Mouse (Mus musculus) v-Abl transformed pro-B cells (cell line): ENCODE results near the gene St5.

ENCODE experiments used
- in situ Hi-C, 2 experiments: fragments of 400-800 bp; cut with MboI; formaldehyde crosslinking; loops; one replicate each; pipeline ENCODE4 v1.15.1; 2025; ENCODE audit not compliant: unreplicated experiment in 2 of 2

Gene St5

DNA sequence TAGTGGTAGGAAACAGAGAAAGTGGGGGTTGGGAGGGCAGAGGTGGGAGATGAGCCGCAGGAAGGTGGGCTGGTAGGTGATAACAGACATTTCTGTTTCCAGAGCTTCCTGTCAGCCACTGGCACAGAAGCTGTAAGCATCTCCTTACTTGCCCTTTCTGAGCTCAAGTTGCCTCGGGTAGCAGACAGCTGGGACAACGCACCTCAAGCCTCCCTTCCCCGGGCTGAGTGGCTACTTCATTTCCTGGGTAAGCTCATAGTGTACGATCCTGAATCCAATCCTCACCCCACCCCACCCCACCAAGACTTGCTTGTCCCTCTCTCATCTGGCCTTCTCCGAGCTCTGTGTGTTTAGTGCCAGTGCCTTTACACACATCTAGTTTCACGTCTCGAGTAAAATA lies 115.3 kb downstream of the St5 start:
- in situ Hi-C loops: no loop called here

DNA sequence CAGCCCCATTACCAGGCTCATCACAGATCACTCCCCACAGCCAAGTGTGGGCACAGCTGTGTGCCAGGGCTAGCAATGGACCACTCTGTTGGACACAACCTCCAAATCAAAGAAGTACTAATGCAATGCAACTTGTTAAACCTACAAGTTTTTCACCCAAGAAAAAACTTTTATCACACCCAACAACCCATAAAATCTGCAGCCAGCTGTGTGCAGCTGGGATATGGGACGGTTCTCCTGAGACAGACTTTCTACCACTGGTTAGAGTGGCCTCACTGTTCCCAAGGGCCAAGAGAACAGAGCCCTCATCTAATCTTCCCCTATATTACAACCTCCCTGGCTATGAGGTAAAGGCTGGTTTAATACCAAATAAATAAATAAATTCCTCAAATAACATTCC lies 118.9 kb downstream of the St5 start:
- in situ Hi-C loops: no loop called here

DNA sequence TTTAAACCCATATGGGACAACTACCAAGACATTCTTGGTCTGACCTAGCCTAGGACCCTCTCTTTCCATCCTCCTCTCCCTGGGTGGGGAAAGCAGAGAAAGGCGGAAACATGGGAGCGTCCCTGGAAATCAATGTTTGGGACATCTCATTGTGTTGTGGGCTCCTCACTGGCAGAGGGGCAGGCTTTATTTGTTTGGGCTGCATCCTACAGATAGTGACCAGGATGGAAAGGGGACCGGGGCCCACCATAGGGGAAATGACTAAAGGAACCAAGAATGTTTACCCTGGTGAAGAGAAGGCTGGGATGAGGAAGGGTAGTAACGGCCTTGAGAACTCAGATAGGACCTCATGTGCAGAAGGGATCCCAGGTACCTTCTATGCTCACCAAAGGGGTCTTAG lies 122.9 kb downstream of the St5 start:
- in situ Hi-C loops: no loop called here

DNA sequence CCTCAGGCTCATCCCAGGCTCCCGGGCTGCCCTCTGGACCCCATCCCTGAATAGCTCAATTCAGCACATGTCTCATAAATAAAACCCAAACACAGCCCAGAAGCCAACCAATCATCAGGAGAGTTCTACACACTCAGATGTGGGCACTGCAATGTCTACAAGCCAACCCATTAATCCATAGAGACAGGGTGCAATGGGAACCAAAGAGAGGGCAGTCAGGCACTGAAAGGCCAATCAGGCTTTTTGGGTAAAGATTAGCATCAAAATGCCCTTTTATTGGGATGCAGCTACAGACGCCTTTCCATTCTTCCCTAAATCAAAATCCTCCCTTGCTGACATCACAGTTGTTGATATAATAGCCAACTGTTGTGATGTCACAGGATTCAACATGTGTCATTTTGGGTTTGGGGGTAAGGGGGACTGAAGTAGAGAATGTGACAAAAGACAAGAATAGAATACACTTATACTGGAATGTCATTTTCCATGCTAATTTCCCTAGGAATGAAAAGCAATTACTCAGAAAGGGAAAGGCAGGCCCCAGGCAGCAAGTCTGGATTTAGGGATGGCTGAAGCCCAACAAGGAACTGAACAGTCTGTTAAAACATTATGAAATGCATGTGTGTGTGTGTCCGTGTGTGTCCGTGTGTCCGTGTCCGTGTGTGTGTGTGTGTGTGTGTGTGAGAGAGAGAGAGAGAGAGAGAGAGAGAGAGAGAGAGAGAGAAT lies 123.7 kb downstream of the St5 start:
- in situ Hi-C loops: no loop called here

DNA sequence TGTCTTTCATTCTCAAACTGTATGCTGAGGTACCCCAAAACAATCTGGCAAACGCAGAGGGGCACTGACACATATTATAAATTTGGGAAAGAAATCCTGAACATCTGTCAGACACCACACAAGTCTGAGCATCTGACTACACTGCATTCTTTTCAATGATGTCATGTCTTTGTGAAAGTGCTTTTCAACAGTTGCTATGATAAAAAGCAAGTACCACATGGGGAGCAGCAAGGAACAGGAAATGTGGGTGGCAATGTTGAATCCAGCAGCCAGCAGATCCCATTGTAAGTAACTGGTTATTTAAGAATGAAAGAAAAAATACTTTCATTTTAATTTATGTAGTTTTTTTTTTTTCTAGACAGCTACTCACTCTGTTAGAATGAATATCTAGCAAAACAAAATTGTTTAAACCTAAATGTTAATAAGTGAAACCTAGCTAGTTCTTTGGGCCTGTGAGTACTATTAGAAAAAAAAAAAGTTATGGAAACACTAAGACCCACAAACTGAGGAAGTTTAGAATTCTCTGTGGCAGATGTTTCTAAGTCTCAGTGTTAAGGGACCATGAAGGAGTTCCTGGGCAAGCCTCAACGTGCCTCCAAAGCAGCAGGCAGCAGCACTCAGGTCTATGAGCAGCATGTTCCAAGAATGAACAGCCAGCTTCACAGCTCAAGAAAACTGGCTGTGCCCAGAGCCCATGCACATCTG lies 124.4 kb downstream of the St5 start:
- in situ Hi-C loops: no loop called here

DNA sequence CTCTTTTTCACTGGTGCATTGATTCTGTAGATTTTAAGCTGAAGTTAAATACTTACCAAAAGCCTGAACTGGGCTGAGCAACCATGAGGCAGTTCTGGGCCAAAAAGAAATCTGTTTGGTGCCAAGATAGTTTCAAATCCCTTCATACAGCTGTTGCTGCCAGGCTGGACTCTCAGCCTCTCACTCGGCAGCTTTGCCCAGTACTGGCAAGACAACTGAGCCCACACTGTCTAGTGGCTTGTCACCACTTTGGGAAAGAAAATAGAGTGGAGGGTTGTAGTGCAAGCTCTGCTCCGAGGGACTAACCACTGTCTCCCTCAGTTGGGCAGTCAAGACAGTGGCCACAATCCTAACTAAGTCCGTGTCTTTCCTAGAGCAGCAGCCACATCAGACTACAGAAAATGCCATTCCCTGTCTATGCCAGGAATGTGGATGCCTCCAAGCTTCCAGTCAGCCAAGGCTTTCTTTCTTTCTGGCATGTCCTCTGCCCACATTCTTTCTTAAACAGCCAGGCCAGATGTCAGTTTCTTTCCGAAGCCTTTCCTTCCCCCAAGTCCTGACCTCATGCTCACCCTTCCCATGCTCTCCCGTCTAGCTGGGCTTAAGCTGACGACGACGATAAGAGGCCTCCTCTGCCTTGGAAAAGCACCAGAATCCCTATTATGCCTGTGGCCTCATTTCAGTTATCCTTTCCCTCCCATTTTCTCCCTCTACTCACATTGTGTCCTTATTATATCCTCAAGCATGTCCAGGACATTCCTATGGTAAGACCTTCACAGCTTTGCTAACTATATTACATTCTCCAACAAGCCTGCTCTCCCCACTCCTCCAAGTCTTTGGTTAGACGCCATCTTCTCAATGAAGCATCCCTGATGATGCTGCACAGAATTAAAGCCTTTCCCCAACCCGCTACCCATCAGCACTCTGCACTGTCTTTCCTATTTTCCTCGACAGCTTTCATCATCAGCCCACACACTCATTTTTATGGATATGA lies 126.8 kb downstream of the St5 start:
- in situ Hi-C loops: no loop called here

DNA sequence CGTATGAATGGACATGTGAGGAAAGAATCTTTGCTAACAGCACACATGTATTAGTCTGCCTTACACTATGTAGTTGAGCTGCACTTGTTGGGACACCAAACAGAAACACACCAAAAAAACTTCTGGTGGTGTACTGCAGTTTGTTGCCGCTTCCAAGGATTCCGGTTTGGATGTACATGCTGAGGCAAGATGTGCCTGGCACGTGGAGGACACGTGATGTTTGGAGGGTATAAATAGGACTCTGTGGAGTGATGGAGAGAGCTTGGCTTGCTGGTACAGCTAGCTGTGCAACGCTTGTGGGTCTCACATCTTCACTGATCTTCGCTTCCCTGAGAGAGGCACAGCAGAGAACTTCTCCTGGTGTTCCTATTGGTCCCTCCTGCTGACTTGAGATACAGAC lies 129.2 kb downstream of the St5 start:
- in situ Hi-C loops: no loop called here

DNA sequence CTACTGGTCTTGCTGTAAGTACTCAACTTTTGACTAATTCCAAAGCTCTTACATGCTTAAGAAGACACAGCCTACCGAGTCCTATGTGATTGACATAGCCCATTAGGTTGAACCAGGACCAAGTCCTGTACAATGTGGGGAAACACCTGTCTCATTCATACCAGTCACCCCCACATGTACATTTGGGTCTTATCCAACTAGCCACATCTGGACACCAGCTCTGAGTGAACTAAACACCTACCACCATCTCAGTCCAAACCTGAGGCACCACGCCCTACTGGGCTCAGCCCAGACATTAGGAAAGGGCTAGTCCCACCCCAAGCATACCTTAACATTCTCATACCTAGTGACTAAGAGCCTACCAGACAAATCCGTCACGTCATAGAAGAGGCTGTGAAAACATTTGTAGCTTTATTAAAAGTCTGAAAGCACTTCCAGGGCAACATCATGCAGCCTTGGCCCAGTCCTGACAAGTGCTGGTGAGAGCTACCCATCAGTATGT lies 135.0 kb downstream of the St5 start:
- in situ Hi-C loops: no loop called here

DNA sequence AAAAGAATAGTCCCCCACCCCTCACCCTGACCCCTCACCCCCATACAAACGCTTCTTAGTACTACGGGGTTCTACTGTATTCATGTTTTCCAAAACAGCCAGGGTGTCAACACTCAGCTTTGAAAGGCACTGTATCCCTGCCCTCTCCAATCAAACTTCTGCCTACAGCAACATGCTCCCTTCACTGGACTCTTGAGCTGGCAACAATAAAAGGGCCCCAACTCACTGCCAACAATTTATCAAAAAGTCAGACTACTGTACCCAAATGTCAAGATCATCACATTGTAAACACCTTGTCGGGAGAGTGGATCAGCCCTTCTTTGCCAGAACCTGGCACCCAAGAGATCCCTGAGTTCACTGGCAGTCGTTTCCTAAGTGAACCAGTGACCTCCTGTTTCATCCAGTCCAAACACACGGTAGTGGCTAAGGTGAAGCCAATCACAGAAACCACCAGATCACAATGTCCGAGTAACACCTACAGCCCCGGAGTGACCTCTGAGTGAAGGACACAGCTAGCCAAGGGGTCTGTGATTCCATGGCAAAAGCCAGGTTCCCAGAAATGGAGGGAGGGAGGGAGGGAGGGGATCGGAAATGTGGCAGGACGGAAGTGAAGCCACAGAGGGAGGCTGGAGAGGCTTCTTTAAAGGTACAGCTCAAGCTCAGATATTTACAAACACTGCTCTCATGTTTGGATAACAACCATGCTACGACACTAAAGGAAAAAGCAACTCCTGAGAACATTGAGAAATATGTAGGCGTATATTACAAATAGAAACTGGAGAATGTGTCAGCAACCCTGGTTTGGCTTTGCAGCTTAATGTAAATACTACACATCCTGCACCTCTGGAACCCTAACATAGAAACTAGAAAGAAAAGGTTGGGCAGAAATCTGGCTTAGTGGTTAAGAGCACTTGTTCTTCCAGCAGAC lies 136.3 kb downstream of the St5 start:
- in situ Hi-C loops: no loop called here

DNA sequence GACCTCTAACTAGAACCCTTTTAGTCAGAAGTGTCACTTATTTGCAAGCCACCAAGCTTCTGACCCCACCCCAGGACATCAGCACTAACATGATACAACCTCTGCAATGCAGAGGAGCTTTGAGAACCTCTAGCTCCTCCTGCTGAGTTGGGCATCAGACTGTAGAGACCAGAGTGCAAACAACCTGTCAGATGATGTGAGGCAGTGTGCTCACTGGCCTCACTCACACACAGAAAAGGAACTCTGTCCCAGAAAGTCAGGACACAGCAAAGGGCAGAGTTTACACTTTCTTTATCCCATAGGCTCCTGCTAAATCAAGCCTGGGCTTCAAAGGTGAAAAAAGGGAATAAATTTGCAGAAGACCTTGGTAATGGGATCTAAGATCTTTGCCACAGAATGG lies 137.1 kb downstream of the St5 start:
- in situ Hi-C loops: no loop called here

DNA sequence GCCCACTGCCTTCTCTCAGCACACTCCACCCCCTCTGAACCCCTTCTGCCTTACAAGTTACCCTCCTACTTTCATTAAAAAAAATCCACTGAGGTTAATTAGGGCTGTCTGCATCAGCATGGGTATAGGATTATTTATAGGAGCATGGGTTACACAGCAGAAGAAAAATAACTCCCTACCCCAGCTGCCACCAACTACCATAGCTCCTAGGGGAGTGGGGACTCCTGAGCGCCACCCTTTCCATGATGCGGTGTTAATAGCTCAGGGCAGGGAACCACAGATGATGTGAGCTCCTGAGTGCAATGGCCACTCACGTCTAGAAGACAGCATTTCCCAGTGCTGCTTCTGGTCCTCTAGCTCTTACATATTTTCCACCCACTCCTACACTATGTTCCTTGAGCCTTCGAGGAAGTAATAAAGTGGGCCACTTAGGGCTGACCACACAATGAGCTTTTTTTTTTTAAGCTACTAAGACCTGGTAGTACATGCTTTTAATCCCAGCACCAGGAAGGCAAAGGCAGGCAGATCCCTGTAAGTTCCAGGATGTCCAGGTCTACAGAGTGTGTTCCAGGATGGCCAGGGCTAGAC lies 139.5 kb downstream of the St5 start:
- in situ Hi-C loops: no loop called here

DNA sequence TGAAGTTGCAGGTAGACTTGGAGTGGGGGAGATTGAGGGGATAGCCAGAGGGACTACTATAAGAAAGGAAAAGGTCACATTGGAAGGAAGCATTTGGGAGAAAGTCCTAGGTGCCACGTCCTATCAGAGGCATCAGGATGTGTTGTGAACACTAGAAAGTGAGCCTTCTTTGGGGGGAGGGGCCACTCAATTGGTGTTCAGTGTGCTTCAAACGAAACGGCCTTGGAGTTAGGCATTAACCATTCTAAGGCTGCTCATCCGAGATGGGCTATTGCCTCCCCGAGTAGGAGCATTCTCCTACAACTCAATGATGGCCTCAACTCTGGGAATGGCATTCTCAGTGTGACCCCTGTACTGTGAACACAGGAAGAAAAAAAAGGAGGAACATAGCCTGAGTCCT lies 140.7 kb downstream of the St5 start:
- in situ Hi-C loops: no loop called here

DNA sequence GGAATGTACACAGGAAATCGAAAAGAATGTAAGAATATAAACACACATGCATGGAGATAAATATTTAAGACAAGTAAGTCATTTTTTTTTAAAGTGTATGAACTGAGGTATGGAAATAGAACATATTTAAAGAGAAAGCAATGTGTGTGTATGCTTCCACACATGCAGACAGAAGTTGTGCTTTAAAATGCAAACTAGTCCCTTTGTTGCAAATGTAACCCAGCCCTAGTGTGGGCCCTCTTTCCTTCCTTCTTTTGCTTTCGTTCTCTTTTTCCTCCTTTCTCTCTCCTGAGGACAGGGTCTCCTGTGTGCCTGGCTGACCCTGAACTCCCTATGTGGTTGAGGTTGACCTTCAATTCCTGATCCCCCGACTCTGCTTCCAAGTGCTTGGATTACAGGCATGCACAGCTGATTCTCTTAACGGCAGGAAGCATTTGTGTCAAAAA lies 141.2 kb downstream of the St5 start:
- in situ Hi-C loops: no loop called here

DNA sequence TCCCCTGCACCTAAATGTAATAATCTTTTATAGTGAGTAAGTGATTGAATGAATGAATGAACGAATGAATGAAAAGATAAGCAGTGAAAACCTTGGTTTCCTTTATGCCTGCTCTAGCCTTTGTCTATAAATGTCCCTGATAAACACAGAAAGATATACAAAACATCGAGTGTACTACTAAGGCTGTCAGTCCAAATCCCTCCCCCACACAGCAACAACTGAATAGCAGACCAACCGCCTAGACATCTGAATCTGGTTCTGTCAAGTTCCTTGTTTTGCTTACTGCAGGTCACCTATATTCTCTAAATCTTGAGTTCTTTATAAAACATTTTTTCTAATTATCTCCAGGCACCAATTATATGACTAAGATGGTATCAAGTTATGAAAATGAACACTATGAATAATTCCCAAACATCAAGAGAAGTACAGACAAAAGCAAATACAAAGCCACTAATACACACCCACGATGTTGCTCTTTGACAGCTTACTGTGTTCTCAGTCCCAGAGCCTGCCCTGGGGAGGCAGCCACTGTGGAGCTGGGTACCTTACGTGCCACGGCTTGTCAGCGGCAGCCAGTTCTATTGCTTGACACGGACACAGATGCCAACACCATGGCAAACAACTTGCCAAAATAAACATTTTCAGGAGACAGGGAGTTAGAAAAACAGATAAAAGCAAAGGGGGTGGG lies 141.8 kb downstream of the St5 start:
- in situ Hi-C loops: no loop called here

DNA sequence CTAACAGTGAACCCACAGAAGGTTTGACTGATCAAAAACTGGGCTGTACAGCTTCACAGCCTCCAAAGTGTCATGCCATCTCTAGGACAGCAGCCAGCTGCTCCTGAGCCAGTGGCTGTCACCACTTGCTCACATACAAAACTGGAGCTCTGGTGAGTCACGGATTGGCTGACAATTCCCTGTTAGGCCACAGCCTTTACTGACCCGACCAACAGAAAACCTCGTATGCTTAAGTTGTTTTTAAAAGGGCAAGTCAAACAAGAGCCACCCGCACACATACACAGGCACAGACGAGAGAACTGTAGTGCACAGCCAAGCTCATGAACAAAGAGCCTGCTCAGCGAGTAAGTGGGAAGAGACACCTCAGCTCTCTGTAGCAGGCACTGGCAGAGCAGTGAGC lies 143.9 kb downstream of the St5 start:
- in situ Hi-C loops: no loop called here

DNA sequence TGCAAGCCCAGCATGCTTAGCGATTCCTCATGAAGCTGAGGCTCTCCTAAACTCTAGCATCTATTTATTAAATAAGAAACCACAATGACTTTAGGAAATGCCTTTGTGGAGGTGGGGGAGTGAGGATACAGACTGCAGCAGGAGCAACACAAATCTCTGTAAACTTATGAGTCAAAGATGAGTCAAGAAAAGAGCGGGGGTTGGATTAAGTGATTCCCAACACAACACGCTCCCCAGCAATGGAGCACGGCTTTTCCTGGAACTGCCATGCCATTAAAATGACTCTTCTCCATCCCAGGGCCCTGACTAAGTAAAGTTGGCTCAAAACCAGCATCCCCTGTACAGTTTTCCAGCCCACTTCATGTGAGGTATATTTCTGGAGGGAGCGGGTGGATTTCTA lies 156.7 kb downstream of the St5 start:
- in situ Hi-C loops: loop anchor here in 1 of 2 experiments (25.0 kb wide), 1 partner anchor 416 kb away; the partner anchor contains the start of gene Dennd5a

DNA sequence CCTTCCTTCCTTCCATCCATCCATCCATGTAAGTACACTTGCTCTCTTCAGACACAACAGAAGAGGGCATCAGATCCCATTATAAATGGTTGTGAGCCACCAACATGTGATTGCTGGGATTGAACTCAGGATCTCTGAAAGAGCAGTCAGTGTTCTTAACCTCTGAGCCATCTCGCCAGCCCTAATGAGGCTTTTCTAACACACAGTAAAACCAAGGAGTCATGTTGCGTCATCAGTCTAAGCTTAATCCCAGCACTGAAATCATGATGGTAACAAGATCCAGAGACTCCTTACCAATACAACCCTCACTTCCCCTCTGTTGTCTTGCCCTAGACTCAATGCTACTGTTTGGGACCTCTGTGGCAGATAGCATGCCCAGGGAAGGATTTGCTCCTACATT lies 157.2 kb downstream of the St5 start:
- in situ Hi-C loops: loop anchor here in 1 of 2 experiments (25.0 kb wide), 1 partner anchor 416 kb away; the partner anchor contains the start of gene Dennd5a

DNA sequence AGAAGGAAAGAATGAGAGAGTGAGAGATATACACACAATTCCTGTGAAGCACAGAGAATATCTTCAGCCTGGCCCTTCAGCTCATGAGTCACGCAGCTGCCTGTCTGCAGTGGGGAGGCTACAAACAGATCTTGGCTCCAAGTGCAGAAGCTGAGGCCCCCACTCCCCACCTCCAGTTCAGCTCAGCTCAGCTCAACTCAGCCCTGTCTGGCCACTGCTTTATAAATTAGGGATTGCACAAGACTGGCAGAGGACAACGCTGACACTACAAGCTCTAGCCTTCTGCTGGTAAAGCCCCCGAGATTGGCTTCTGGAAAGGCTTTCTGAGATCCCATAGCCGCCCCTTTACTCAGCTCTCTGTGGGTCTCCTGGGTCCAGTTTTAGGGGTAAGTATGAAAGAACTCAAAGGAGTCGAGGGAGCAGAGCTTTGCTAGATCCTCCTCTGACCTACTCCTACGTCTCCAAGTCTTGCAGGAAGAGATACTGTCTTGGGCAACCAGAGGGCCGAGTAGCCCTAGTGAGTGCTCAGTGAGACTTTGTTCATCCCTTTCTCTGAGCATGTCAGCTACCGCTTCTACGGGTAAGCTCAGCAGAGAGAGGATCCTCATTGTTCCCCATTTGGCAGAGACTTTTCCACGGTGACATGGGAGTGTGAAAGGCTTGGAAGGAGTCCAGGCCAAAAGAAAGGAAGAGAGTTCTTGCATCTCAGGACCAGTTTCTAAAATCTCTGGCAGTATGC lies 158.0 kb downstream of the St5 start:
- in situ Hi-C loops: loop anchor here in 1 of 2 experiments (25.0 kb wide), 1 partner anchor 417 kb away; the partner anchor contains the start of gene Dennd5a
